Mouse (Mus musculus) urinary bladder, postnatal 4 days (tissue): ENCODE data around the gene Nacc1.
A peak's percentile ranks its signal among the peaks of the same experiment; 100 is the strongest.

Source experiments
- DNase-seq, 2 experiments: peaks; one replicate each; pipeline ENCODE4 v3.0.0; 2021 to 2022; ENCODE audit warnings: low spot score in 2 of 2

Gene Nacc1

GRCm38 (mm10) chr8:84687705-84688100 is at the start of gene Nacc1:
Nacc1 (minus strand) TSS chr8:84687862.
- peak; percentile 82 to 90 for DNase-seq

GRCm38 (mm10) chr8:84736521-84736920 is 48.9 kb upstream of the Nacc1 start:
- DNase-seq, result no peak

GRCm38 (mm10) chr8:84735597-84735996 is 47.9 kb upstream of the Nacc1 start:
- DNase-seq, result no peak

GRCm38 (mm10) chr8:84734680-84735079 is 47.0 kb upstream of the Nacc1 start:
- no peak for DNase-seq

- no peak for DNase-seq
Observed at GRCm38 (mm10) chr8:84733959-84734358, 46.3 kb upstream of the Nacc1 start.

- DNase-seq, result no peak
Observed at GRCm38 (mm10) chr8:84732996-84733395, 45.3 kb upstream of the Nacc1 start.

GRCm38 (mm10) chr8:84732545-84732944 is 44.9 kb upstream of the Nacc1 start:
- DNase-seq, result no peak

- no peak for DNase-seq
Observed at GRCm38 (mm10) chr8:84731371-84732177, 43.9 kb upstream of the Nacc1 start.

GRCm38 (mm10) chr8:84730541-84731370 is 43.1 kb upstream of the Nacc1 start:
- DNase-seq, result peak in 1 of 2 experiments; percentile 60

GRCm38 (mm10) chr8:84729921-84730362 is 42.3 kb upstream of the Nacc1 start:
- DNase-seq, result no peak

- DNase-seq, result no peak
Observed at GRCm38 (mm10) chr8:84728474-84728873, 40.8 kb upstream of the Nacc1 start.

GRCm38 (mm10) chr8:84725941-84726259 is 38.2 kb upstream of the Nacc1 start:
- no peak for DNase-seq

- no peak for DNase-seq
Observed at GRCm38 (mm10) chr8:84725246-84725940, 37.7 kb upstream of the Nacc1 start.

GRCm38 (mm10) chr8:84724683-84725082 is 37.0 kb upstream of the Nacc1 start:
- no peak for DNase-seq

GRCm38 (mm10) chr8:84723571-84723900 is 35.9 kb upstream of the Nacc1 start:
- DNase-seq, result no peak

GRCm38 (mm10) chr8:84722850-84723570 is 35.3 kb upstream of the Nacc1 start, which contains the start of gene G430095P16Rik:
G430095P16Rik (plus strand) TSS chr8:84723007.
- DNase-seq, result peak; percentile 82 to 83

GRCm38 (mm10) chr8:84722530-84722849 is 34.8 kb upstream of the Nacc1 start:
- DNase-seq, result no peak

- no peak for DNase-seq
Observed at GRCm38 (mm10) chr8:84718959-84719690, 31.5 kb upstream of the Nacc1 start.

- DNase-seq, result no peak
Observed at GRCm38 (mm10) chr8:84718476-84718875, 30.8 kb upstream of the Nacc1 start.

- DNase-seq, result no peak
Observed at GRCm38 (mm10) chr8:84716790-84717189, 29.1 kb upstream of the Nacc1 start.

- no peak for DNase-seq
Observed at GRCm38 (mm10) chr8:84715893-84716468, 28.3 kb upstream of the Nacc1 start.
